Mouse (Mus musculus): Measurements from ENCODE around the gene Fbn1.

Fbn1 gene

DNA sequence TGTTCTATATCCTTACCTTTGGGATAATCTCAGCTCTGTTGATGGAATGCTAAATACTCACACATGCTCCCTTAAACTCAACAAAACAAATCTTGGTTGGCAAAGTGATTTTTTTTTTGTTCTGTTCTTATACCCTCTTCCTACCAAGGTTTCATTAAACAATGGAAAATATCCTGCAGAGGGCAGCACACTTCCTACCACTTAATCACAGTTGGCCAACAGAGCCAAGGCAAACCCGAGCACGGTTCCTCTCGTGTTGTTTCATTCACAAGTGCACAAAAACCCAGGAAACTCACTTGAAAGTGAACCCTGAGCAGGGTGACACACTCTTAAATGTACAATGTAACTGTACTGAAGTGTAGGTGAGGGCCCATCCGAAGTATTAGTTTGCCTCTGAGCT lies 173.6 kb downstream of the Fbn1 start:
- no peak for DNase-seq (ENCODE audit: low spot score)

DNA sequence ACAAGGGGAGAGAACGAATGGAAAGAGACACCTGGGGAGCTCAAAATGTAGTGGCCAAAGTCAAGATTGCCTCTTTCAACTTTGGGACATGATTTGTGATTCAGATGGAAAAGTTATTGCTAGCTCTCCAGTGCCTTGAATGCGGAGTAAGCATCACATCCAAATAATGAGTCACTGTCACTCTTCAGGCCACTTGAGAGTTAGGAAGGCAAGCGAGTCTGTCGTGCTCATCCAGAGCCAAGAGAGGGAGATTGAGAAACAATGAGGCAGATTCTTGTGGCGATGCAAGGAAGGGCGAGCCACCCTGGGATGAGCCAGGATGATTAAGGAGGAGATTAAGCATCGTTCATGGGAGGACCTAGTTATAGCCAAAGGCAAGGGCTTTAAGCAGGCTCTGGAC lies 176.2 kb downstream of the Fbn1 start:
- no peak for DNase-seq (ENCODE audit: low spot score)

DNA sequence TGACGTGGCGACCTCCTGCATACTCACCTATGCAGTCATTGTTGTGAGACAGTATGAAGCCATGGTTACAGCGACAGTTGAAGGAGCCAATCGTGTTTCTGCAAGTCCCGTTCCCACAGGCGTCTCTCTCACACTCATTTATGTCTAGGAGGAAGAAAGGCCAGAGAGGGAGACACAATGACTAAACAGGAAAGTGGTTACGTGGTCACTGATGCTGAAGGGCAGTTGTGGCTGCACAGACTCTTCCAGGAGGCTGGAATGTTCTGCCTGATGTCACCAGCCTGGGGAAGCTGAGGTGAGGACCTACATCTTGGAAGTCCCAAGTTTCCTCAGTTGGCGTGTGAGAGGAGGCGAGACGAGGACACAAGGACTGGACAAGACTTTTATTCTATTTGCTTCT lies 177.3 kb downstream of the Fbn1 start:
- DNase-seq (ENCODE audit: low spot score) = no peak

DNA sequence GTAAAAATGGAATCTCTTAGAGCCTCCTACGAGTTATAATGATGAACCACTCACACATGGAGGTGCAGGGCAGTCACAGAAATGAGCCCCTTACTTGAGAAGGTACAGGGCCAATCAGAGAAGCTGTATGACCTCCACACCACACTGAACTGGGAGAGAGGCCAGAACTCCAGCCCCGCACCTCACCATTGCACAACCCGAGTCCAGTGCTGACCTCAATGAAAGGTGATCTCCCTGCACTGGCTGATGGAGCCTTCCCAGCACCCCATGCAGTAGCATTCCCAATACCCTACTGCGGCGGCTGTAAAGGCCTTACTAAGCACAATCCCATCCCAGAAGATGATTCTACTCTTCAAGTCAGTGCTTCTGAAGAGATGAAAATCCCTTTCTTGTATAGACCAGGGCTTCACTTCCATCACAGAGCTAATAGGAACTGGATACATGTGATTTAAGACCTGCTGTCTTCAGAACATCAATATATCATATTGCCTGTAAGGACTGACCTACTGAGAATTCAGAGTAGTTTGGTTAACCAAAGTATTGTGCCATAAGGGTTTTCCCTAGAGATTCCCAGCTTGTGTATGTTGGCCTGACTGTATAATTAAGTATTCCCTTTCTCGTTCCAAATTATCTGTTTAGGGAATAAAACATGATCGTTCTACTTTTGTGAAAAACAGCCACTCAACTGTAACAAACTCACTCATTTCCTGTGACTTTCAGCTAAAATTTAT lies 182.5 kb downstream of the Fbn1 start:
- DNase-seq (ENCODE audit: low spot score) = no peak

DNA sequence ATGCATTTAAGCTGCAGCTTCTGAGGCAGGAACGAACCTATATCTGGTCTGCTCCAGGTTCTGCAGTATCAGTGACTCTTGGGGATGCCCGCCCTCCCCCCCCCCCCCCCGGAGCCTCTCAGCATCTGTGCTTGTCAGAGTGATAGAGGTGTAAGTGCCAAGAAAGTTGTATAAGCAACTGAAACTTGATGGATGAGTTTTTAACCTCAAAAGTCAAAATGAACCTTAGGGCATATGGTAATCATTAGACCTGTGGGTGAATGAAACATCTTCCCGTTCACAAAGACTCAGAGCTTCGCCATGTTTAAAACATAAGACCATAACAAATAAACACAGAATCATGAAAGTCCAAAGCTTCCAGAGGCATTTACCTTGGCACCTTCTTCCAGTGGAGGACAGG lies 183.3 kb downstream of the Fbn1 start:
- no peak for DNase-seq (ENCODE audit: low spot score)

DNA sequence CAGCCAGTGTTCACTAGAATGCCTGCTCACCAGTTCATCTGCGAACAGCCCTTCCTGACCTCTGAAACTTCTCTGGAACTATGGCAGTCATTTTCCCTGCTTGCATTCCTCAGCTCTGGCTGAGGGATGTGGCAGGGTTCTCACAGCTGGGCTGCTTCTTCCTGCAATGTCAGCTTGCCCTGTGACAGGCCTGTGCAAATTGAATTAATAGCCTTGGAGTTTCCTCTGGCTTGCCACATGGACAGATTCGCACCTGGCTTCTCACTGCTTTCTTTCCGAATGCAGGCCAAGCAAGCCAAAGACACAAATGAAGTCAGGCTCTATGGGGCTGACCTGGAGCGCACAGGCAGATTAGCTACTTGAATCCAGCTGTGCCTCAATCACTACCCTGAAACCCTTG lies 184.4 kb downstream of the Fbn1 start:
- DNase-seq (ENCODE audit: low spot score) = no peak

DNA sequence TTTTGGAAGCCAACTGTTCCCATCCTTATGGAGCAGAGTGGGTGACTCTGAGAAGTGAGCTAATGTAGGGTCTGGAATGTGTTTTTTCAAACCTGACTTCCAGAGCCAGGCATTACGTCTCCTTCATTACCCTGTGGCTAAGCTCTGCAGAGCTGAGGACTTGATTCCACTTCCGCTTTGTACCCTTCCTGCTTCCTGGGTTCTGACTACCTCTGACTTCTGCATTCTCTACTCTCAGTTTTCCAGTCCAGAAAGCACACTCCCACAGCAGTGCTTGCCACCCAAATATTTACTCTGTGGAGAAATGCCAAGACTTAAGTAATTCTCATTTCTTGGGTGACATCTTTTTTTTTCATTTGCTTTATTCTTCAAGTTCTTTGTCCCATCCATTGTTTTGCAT lies 185.2 kb downstream of the Fbn1 start:
- DNase-seq (ENCODE audit: low spot score) = no peak

DNA sequence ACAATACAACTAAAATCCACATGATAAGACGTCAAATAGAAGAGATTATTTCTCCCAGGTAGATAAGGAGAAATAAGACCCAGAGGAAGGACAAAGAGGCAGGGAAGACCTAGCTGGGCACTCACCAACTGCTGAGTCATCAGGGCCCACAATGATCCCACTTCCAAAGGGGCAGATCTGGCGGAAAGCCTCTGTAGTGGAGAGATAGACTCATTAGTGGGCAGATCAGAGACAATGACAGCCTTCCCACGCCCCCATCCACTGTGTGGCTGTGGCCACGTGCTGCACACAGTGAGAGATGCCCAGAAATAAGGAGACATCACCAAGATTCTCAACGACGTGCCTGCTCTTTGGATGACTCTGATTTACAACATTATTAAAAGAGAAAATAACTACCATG lies 186.7 kb downstream of the Fbn1 start:
- no peak for DNase-seq (ENCODE audit: low spot score)

DNA sequence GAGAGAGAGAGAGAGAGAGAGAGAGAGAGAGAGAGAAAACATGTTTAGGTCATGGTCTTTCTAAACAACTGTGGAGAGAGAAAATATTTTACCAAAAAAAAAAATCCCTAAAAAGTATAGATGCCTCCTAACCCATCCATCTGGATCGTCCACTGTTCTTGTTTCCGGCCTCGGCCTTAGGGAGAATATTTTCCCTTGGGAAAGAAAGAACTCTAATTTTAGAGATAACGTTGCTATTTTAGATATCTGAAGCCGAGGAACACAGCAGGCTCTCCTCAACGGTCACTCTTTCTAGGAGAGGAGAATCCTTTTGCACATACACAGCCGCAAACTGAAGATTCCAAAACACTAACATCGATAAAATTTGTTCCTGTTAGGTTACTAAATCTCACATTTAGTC lies 188.1 kb downstream of the Fbn1 start:
- no peak for DNase-seq (ENCODE audit: low spot score)

DNA sequence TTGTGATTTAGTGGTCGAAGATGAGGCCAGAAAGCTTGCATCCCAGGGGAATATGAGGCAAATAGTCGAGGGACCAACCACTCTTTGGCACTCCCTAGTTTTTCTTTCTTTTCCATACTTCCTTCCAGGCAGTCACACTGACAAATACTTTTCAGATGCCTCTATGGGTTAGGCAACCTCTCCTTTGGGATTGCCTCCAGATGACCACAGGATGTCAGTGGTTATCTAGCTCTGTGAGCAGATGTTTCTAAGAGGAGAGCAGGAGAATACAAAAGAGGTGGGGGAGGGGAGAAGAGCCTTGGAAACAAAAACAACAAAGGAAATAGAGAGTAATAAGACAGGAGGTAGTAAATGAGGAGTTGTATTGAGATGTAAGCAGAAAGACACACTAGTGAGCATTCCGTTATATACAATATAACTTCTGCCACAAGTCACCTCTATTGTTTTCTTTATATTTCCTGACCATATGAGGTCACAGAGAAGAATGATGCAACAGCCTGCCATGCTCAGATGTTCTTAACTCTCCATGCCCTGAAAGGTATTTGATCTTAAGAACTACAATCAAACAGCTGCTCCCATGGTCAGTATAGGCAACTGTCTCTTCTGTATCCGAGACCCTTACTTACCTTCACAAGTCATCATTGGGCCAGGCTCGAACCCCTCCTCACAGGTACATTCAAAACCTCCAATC lies 189.3 kb downstream of the Fbn1 start:
- DNase-seq (ENCODE audit: low spot score) = no peak

DNA sequence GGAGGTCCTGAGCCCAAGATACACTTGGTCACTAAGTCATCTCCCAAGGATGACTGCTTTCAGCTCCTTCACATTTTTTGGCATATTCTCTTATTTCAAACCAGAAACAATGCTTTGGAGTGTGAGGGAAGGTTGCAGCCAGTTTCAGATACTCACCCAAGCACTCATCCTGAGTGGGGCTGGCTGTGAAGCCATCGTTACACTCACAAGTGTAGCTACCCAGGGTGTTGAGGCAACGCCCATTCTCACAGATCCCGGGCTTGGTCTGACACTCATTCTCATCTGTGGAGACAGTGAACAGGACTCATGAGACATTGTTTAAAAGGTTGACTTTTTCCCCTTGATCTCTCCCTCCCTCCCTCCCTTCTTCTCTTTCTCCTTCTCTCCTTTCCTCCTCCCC lies 192.6 kb downstream of the Fbn1 start:
- no peak for DNase-seq (ENCODE audit: low spot score)

DNA sequence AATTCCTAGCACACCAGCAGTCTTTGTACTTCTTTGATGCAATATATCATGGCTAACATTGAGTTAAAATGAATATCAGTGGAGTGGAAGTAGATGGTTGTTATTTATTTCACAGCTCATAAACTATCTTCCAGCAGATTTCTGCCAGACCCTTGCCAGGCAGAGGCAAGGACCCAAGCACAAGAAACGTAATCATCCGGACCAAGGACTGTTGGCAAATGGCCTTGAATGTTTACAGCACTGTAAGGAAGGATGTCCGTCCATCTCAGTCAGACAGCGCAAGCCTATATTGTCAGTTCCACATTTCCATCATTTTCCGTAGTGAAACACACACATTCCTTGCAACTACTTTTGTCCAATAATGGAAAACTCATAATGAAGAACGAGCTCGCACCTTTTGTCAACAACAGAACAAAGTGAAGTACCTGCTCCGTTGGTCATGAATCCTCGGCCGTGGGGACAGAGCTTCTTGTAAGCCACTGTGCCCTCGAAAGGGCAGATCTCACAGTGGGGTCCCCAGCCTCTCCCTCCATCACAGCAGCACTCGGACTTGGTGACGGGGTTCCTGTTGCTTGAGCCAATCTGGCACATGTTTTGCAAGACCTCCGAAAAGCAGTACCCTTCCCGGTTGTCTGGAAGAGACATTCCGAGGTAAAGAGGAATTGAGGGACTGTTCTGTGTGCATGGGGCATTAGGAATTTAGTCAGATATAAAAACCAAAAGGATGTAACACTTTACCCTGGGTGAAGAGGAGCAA lies 193.4 kb downstream of the Fbn1 start:
- no peak for DNase-seq (ENCODE audit: low spot score)

DNA sequence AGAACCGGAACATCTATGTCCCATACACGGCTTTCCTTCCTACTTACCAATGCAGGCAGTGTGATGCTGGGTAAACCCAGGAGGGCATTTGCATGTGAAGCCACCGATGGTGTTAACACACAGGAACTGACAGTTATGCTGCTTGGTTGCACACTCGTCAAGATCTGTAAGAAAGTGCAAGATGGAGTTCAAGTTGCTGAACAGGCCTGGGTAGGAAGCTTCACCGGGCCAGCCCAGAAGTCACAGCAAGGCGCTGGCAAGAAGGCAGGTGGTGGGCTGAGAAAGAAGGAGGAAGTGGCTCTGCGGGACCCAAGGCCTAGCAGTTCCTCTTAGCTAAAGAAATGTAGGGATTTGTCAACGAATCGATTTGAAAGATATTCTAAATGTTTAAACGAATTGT lies 198.1 kb downstream of the Fbn1 start:
- no peak for DNase-seq (ENCODE audit: low spot score)

DNA sequence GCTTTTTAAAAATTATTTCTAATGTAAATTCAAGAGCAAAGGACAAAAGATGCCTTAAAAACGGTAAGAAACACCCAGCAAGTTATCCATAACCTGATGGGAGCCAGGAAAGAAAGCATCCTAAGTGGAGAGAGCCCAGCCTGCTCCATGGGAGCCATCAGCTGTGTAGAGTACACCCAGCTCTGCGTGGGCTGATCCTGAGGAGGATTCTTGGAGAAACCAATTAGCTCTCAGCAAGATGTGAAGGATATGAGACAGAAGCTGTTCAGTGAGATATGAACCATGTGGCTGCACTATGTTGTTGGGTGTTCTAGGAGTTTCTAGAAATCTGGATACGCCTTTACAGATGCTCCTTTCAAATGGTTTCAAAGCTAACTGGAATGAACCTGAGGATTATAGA lies 202.1 kb downstream of the Fbn1 start:
- no peak for DNase-seq (ENCODE audit: low spot score)

DNA sequence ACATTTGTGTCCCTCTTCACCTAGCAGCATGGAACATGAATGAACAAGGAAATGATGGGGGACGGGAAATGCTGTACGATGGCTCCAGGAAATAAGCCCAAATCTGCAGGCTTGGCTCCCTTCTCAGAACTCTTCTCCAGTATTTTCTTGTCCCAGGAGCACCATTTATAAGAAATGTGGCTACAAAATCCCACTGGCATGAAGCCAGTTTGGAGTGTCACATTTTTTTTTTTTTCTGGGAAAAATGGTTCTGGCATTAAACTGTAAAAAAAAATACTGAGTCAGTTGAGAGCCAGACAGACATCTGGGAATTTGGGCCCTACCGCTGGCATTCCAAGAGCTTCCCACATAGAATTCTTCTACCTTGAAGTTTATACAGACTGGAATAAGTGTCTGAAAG lies 203.0 kb downstream of the Fbn1 start:
- no peak for DNase-seq (ENCODE audit: low spot score)

DNA sequence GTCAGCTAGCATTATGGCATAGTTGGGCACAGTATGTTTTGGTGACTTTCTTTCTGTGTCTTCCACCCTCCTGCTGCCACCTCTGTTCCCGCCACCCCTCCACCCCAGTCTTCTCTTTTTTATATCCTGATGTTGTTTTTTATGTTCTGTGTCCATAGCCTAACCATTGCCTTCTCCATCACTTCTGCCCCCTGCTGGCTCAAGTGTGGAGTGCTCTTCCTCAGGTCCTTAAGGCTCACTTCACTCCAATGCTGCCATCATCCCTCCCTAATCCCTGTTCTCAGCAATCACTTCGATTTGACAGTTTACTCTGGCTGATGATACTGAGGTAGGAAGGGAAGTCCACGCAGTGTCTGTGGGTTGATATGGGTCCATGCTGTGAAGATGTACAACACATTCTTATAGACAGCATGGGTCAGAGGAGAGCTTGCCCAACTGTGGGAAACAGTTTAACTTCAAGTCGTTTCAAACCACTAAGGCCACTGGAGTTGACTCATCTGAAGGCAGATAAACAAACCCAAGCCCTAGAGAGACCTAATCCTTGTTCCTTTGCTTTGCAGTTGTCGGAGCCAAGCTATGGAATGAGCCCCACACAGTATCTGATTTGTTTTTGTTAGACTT lies 203.9 kb downstream of the Fbn1 start:
- DNase-seq (ENCODE audit: low spot score) = no peak

DNA sequence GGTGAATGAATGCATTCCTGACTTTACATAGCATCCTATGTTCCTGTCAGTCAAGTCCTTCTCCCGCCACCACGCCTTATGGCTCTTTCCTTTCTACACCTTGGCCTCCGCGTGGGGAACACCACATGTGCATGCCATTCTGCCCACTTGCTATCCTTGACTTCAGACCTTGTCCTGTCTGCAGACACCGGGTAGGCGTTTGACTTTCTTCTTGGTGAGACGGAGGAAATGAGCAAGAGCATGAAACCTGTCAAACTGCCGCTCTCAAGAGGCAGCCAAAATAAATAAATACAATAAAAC lies 205.2 kb downstream of the Fbn1 start:
- DNase-seq (ENCODE audit: low spot score) = no peak

DNA sequence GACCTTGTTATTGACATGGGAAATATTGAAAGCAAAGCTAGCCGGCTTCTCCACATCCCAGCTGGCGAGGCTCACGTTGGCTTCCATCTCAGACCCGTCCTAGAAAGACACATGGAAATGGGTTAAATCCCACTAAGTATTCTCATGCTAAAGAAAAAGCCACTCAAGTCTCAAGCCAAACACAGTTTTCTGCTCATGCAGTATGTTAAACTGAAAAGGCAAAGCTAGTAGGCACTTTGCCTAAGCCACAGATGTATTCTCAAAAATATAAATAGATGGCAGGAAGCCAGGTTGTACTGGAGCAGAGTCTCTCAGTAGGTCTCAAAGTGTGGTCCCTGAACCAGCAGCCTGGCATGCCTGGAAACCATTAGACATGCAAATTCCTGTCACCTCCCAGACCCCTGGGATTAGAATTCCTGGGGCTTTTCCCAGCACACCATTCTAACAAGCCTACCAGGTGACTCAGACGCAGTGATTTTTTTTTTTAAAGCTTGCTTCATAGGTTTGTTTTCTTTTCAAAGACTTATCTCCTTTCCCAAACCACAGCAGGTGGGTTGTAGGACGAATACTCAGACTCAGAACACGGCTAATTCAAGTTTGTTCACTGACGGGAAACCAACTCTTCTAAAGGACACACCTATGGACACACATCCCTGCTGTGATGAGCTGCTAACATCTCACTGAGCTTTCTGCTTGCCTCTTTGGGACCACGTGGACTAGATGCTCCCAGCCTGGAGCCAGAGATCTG lies 205.7 kb downstream of the Fbn1 start:
- DNase-seq (ENCODE audit: low spot score) = no peak

DNA sequence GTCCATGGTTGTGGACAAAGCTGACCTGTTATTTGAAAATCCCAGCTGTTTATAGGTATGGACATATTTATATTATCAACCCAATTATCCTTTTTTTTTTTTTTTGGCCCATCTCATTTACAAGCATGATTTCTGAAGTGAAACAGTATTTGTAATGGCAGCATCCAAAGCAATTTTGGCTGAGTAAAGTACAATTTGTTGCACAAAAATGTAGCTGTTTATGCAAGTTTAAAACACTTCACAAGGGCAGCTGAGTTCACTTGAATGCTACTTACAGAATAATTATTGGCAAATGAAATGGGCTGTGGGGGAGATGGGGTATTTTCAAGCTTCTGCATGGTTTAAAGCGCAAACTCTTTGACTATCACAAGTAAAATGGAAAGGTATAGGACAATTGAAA lies 209.0 kb downstream of the Fbn1 start:
- DNase-seq (ENCODE audit: low spot score) = no peak

DNA sequence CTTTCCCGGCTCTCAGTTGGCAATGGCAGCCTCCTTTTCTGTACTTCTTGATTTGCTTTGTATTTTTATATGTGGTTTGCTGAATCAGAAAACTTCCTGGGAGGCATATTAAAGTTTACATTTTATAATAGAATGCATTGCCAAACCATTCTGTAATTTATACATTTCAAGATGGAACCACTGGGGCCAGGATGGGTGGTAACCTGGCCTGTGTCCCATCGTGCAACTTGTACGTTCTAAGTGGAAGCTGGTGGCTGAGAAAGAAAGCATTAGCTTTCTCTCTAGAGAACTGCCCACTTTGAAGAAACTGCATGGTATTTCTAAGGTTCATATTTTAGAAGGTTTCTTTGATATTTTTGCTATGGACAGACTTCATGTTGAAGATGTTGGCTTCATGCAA lies 212.3 kb downstream of the Fbn1 start:
- no peak for DNase-seq (ENCODE audit: low spot score)

DNA sequence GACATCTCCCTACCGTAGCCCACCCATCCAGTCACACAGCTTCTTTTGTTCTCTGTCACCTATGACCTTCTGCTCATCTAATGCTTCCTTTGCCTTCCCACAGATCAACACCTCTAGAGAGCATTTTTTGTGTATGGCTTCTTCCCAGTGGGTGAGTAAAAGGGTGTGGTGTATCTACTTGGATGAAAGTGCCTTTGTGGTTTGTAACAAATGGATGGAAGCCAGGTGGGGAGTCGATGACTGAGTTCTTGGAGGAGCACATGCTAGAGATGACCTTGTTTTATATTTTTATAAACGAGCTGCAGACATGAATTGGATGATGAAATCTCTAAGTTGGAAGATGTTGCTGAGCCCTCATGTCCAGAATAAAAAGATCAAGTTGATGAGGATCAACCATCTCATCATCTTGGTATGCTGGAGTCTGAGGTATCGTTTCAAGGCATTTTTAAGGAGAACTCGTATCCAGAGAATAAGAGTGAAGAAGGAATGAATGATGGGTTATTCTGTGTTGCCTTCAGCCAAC lies 213.8 kb downstream of the Fbn1 start:
- no peak for DNase-seq (ENCODE audit: low spot score)

DNA sequence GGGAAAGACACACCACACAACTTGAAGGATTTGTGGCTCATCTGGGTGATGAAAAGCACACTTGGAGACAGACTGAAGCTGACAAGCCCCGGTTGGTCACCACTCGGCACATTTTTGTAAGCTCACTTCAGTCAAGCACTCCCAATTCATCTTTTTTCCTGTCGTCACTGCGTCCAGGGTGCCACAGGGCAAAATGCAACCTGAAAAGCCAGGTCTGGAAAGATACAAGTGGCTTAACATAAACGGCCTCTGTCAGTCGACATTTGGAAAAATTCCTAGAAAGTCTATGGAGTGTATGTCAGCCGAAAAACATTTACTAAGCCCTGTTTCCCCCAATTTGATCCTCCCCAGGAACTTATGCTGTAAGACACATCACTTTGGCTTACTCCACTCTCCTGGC lies 215.2 kb downstream of the Fbn1 start:
- DNase-seq (ENCODE audit: low spot score) = no peak
